ENCODE assay signal across 13 mouse cellular contexts in genomic region chrX:60798567-60798966, GRCm38 (mm10).
A peak's percentile ranks its signal among the peaks of the same experiment; 100 is the strongest.
DNase-seq lines count a peak whose midpoint lies in the region.
"Had no signal": no experiment of that assay in that cellular context is flagged by ENCODE, and none has a peak within 500 bp of the region (broad histone marks: within the 10 kb centered on the region; RNA-seq: fewer than 3 reads in every experiment).

No protein-coding gene starts in this region.

- DNase-seq in ovary, postnatal 14 days (ENCODE audit: low spot score), result peak; percentile 8
- no peak for DNase-seq in ovary, adult 18-20 months (ENCODE audit: low spot score)
- DNase-seq in kidney, adult 8-10 months, result peak; percentile 51 to 60
- peak; percentile 60 for DNase-seq in kidney, postnatal 14 days
- no peak for DNase-seq in right cerebral cortex, postnatal 14 days
- DNase-seq in heart, postnatal 4 days, result no peak
- DNase-seq in frontal cortex, postnatal 36 days (ENCODE audit: low spot score in 2 of 2), result no peak
- DNase-seq: cerebellum, postnatal 14 days; embryo, embryonic 11 days; gastrocnemius, postnatal 25 days; heart, postnatal 36 days; right cerebral cortex, postnatal 25 days; thymus, postnatal 36 days had no signal

Comparison
In these comparisons a context has a peak if more than half of its experiments do, and no peak if none do; other contexts are left out.
1. DNase-seq: peak in ovary, postnatal 14 days (single experiment), kidney, adult 8-10 months (2 of 2) and kidney, postnatal 14 days (single experiment); none in ovary, adult 18-20 months (single experiment), right cerebral cortex, postnatal 14 days (single experiment), heart, postnatal 4 days (single experiment) and frontal cortex, postnatal 36 days (0 of 2).